Mouse (Mus musculus): ENCODE measurements around the gene Gm8356.
"Not testable (repeated sequence)": the region's sequence is repeated elsewhere in the genome, so short reads cannot be mapped to it uniquely, and the experiment has no call there.

The Gm8356 gene

DNA sequence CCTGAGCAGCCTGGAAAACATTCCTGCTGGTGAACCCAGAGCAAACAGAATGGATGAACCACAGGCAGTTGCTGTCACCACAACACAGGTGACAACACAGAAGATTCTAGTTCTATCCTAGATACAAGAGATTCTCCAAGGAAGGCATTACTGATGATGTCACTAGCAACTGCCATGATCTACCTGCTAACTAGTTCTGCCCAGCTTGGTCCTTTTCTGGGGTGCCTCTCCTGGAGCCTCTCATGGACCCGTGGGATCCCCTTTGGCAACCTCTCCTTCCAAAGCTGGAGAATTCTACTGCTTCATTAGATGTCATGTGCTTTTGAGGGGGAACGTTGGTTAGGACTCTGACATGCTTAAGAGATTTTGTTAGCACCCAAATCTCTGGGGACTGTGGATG, at the start of gene Gm8356:
TSS of gene Gm8356 (minus strand) at position 101 of the 400 bp plus-strand sequence.
- DNase-seq (ENCODE audit: low spot score) = not testable (repeated sequence)

DNA sequence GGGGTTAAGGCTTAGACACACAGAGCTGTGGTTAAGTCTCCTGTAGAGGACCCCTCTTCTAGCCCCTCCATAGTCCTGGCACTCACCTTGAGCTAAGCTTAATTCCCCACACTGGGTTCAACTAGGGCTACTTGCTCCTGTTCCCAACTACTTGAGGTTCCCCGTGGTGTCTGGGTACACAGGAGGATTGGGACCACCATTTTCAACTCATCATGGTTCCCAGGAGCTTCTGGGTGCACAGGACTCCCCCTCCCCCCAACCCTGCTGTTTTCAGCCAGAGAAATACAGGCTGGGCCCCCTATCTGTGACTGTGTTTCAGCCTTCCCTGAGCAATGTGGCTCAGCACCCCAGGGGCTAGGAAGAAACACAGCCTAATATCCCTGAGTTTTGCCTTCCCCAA, 50.8 kb downstream of the Gm8356 start:
- not testable (repeated sequence) for DNase-seq (ENCODE audit: low spot score)

DNA sequence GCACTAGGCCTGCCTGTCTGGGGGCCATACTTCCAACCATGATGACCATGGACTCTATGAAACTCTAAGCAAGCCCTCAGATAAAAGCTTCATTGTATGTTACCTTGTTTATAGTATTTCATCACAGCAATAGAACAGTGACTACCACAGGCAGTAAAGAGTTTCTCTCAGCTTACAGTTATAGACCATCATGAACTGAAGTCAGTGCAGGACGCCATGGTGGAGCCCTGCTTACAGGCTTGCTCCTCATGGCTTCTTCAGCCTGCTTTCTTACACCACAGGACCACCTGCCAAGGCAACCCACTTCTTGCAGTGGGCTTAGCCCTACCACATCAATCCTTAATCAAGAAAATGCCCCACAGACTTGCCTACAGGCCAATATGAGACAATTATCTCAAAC, 51.5 kb downstream of the Gm8356 start:
- not testable (repeated sequence) for DNase-seq (ENCODE audit: low spot score)

DNA sequence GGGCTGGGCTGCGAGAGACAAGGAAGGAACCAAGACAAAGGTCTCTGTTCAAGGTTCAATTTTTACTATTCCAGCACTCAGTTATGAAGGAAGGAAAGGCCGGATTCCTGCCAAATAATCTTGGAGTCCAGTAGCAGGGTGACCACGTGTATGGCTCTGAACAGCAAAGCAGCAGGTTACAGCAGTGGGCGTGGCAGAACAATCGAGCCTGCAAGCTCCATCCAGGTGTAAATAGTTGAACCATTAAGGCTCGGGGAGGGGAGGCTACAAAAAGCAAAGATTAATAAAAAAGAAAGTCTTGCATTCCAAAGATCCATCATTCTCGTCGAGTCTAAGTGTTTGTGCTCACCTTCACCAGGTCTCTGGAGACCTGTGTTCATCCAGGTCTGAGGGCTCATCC, 55.0 kb downstream of the Gm8356 start:
- DNase-seq (ENCODE audit: low spot score) = not testable (repeated sequence)

All from spleen, adult 12 weeks (tissue).